Mouse (Mus musculus) CD8-positive naive resting alpha-beta T cell, adult 2 months (primary cell): ENCODE measurements around the gene Cep89.

Experiments
- DNase-seq, 2 experiments: peaks; one replicate each; pipeline ENCODE4 v3.0.0; 2022; ENCODE audit warnings: low read depth in 2 of 2, low spot score in 2 of 2

Cep89 gene

GRCm38 (mm10) chr7:35485126-35485525 is 88.3 kb downstream of the Cep89 start:
- no peak for DNase-seq

DNA sequence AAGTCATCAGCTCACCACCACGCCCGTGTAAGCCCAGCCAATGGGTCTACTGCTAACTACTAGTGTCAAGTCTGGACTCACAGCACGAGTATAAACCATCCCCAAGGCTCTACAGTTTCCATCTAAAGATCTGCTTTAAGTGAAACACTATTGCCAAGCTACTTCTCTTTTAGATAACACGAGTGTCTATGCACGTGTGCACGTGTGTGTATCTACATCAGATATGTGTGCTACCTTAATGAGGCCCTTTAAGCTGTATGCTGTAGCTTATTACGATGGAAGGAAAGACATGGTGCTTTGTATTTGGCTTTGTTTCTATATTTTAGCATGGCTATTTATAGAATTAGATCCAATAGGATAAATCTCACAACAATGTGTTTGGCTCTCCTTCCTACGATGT is 89.7 kb downstream of the Cep89 start:
- no peak for DNase-seq
